Mouse (Mus musculus) C2C12 (cell line): ENCODE data around the gene Itga2b. TPM values are rescaled to one million over a fixed set of nuclear protein-coding genes. Genes with fewer than 3 reads are reported as not detected.

Experiments used
- H3K27me3 ChIP-seq: one replicate; pipeline ENCODE4 v1.6.1; 2011; ENCODE audit not compliant: control insufficient read depth, insufficient read depth, insufficient read length
- H3K36me3 ChIP-seq: one replicate; pipeline ENCODE4 v1.6.1; 2011; ENCODE audit not compliant: control insufficient read depth, insufficient read depth
- H3K4me3 ChIP-seq: one replicate; pipeline ENCODE4 v1.5.1; 2011; ENCODE audit warnings: mild to moderate bottlenecking, control low read depth; ENCODE audit not compliant: poor library complexity, insufficient read depth, severe bottlenecking
- H3K79me2 ChIP-seq: one replicate; pipeline ENCODE4 v1.6.1; 2011; ENCODE audit not compliant: control insufficient read depth, insufficient read depth
- H3K79me3 ChIP-seq: one replicate; pipeline ENCODE4 v1.6.1; 2011; ENCODE audit warnings: low read depth, control low read depth
- H3ac ChIP-seq: one replicate; pipeline ENCODE3; 2011; ENCODE audit warnings: low read depth; ENCODE audit not compliant: control insufficient read depth, insufficient read length
- CEBPB ChIP-seq: IDR thresholded peaks from one replicate; pipeline ENCODE4 v1.6.1; 2011; ENCODE audit warnings: low read depth, mild to moderate bottlenecking, control low read depth, moderate library complexity
- CTCF ChIP-seq: IDR thresholded peaks from one replicate; pipeline ENCODE4 v1.5.1; 2011; ENCODE audit not compliant: control insufficient read depth, insufficient read depth, insufficient read length
- FOSL1 ChIP-seq: IDR thresholded peaks from one replicate; pipeline ENCODE4 v1.8.0; 2011; ENCODE audit warnings: mild to moderate bottlenecking, low read length; ENCODE audit not compliant: poor library complexity, insufficient read depth, severe bottlenecking
- MAX ChIP-seq: IDR thresholded peaks from one replicate; pipeline ENCODE4 v1.6.1; 2011; ENCODE audit warnings: mild to moderate bottlenecking, control low read depth
- MYOD1 ChIP-seq: IDR thresholded peaks from one replicate; pipeline ENCODE4 v1.6.1; 2011; ENCODE audit warnings: low read depth; ENCODE audit not compliant: control insufficient read depth, insufficient read length
- MYOG ChIP-seq: IDR thresholded peaks from one replicate; pipeline ENCODE4 v1.6.1; 2011; ENCODE audit not compliant: control insufficient read depth, insufficient read length; ENCODE audit errors: extremely low read depth
- USF1 ChIP-seq: IDR thresholded peaks from one replicate; pipeline ENCODE4 v1.6.1; 2011; ENCODE audit warnings: low read depth, mild to moderate bottlenecking, control low read depth, moderate library complexity
- microRNA-seq: library from miRNA; unstranded; fragments of <30 nt; microRNA quantifications from one replicate; pipeline ENCODE4, GENCODE M21; 2019; ENCODE audit warnings: borderline microRNAs expressed
- polyA plus RNA-seq: library from polyadenylated mRNA; unstranded; fragments of >200 nt; fragmentation: generic; extraction: Trizol; gene quantifications from one replicate; pipeline ENCODE4 v1.2.1, GENCODE M21; 2012; ENCODE audit warnings: missing spikeins

The Itga2b gene
- polyA plus RNA-seq, 1 experiment = 1.3 TPM

- TF ChIP-seq MYOD1 (no peak), FOSL1 (no peak), MAX (no peak), MYOG (no peak), CTCF (no peak), USF1 (no peak), CEBPB (no peak)
- Histone ChIP-seq H3K4me3 (no peak overlapping the region), H3K27me3 (no peaks in the 10 kb centered on the region), H3K36me3 (peaks cover 15% of the 10 kb centered on the region), H3K79me3 (peaks cover 8% of the 10 kb centered on the region), H3ac (no peak overlapping the region), H3K79me2 (peaks cover 15% of the 10 kb centered on the region)
Measured at GRCm38 (mm10) chr11:102405544-102406285, 64.2 kb downstream of the Itga2b start.

- H3ac ChIP-seq = no peak overlapping the region
- TF ChIP-seq MAX = no peak
- TF ChIP-seq USF1 = no peak
- TF ChIP-seq CEBPB = no peak
- no peak for TF ChIP-seq FOSL1
- no peak for TF ChIP-seq MYOG
- TF ChIP-seq CTCF = no peak
- TF ChIP-seq MYOD1 = no peak
- H3K36me3 ChIP-seq = peaks cover 15% of the 10 kb centered on the region
- no peak overlapping the region for H3K4me3 ChIP-seq
- H3K27me3 ChIP-seq = no peaks in the 10 kb centered on the region
- peaks cover 8% of the 10 kb centered on the region for H3K79me3 ChIP-seq
- H3K79me2 ChIP-seq = peaks cover 15% of the 10 kb centered on the region
Measured at GRCm38 (mm10) chr11:102404161-102405010, 65.5 kb downstream of the Itga2b start.

- no peaks in the 10 kb centered on the region for H3K27me3 ChIP-seq
- TF ChIP-seq CTCF (no peak), CEBPB (no peak), MYOG (no peak), MYOD1 (no peak), MAX (no peak), USF1 (no peak), FOSL1 (no peak)
- H3ac ChIP-seq = no peak overlapping the region
- no peak overlapping the region for H3K4me3 ChIP-seq
- peaks cover 8% of the 10 kb centered on the region for H3K79me3 ChIP-seq
- H3K36me3 ChIP-seq = peaks cover 15% of the 10 kb centered on the region
- peaks cover 15% of the 10 kb centered on the region for H3K79me2 ChIP-seq
Measured at GRCm38 (mm10) chr11:102403657-102404056, 66.3 kb downstream of the Itga2b start.

Small RNAs within 50 kb of the gene (microRNA-seq; reads per million reads assigned to microRNA genes)
- not detected for gene Mir6930

Other genes starting within 250 kb of the Itga2b start
- gene Hdac5, start 240.0 kb downstream of the Itga2b start, polyA plus RNA-seq = 74.9 TPM
- gene BC030867, start 221.2 kb downstream of the Itga2b start, polyA plus RNA-seq = 12.0 TPM
- not detected for gene Asb16, start 201.4 kb downstream of the Itga2b start, polyA plus RNA-seq
- 25.2 TPM for gene Tmub2, start 185.2 kb downstream of the Itga2b start, polyA plus RNA-seq
- 33.9 TPM for gene Atxn7l3, start 173.5 kb downstream of the Itga2b start, polyA plus RNA-seq
- 70.2 TPM for gene Ubtf, start 150.4 kb downstream of the Itga2b start, polyA plus RNA-seq
- gene Slc4a1, start 103.9 kb downstream of the Itga2b start, polyA plus RNA-seq = not detected
- gene Rundc3a, start 76.7 kb downstream of the Itga2b start, polyA plus RNA-seq = 2.2 TPM
- 174 TPM for gene Slc25a39, start 62.2 kb downstream of the Itga2b start, polyA plus RNA-seq
- gene Grn, start 39.8 kb downstream of the Itga2b start, polyA plus RNA-seq = 79.1 TPM
- gene Fam171a2, start 22.4 kb downstream of the Itga2b start, polyA plus RNA-seq = 6.3 TPM
- 7.3 TPM for gene Gpatch8, start 86.3 kb upstream of the Itga2b start, polyA plus RNA-seq
- gene Gm11627, start 109.3 kb upstream of the Itga2b start, polyA plus RNA-seq = 0.26 TPM
- 42.1 TPM for gene Fzd2, start 134.3 kb upstream of the Itga2b start, polyA plus RNA-seq
- gene Meioc, start 193.6 kb upstream of the Itga2b start, polyA plus RNA-seq = not detected
- gene Ccdc43, start 227.7 kb upstream of the Itga2b start, polyA plus RNA-seq = 18.6 TPM